Mouse (Mus musculus): ENCODE data around the gene H2afy. TPM values are rescaled to one million over a fixed set of nuclear protein-coding genes. Genes with fewer than 3 reads are reported as not detected.

Gene H2afy
- total RNA-seq, 1 experiment from 2014 or later, result 1,680 TPM

DNA sequence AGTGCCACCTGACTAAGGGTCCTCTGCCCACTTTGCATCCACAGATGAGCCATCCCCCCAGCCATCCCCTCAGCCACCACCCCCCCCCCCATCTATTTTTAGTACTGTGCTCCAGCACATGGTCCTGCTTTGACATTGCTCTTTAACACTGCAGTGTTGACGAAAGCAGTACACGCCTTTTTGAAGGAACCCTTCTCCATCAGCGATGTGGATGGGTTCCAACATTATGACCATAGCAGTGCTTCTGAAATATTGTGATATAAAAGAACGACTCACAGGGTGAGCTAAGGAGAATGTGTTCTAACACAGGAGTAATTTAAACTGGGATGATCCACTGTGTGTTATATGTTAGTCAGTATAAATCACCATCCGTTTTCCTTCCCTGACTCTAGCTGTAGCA, 109.5 kb downstream of the H2afy start:
- no peak for ATAC-seq (replicated peaks; ENCODE audit: low read depth, poor library complexity, severe bottlenecking)

DNA sequence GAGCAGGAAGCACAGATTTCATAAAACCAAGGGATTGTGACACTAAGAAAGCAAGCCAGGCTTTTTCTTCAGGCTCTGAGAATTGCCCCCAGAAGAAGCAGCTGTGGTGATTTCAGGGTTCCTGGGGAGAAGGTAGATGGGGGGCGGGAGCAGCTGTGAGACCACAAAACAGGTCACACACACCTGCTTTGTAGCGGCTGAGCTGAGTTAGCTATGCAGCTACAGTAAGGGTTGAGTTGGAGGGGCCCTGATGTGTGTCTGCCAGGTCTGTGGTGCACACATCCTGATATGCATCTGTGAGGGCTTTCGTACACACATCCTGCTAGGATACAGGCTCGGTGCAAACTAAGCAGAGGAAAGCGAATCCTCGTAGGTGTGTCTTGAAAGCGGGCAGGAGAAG, 110.1 kb downstream of the H2afy start:
- no peak for ATAC-seq (replicated peaks; ENCODE audit: low read depth, poor library complexity, severe bottlenecking)

- no peak for ATAC-seq (replicated peaks; ENCODE audit: low read depth, poor library complexity, severe bottlenecking)
Observed at GRCm38 (mm10) chr13:56025027-56025410, 111.1 kb downstream of the H2afy start.

DNA sequence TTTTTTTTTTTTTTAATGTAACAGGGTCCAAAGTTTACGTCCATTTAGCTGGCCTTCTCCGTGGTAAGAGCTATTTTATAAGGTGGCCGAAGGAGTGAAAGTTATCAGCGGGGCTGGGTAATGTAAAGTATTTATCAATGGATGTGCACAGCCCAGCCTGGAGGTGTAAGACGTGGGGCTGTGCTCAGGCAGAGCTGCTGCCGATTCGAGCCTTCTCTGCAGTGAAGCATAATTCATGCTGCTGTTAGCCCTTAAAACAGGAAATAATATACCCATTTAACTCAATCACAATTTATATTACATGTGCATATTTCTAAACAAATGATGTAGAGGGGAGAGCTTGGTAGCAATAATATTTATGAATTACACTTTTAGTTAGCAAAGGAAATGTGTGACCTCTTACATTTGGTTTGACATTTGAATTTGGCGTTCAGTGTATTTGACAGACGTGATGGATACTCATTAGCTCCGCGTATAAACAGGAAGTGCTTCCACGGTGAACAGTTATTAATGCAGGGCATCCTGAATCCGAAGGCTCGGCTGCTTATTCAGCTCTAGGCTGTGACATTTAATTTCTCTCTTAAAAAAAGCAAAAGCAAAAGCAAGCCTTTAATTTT, 111.6 kb downstream of the H2afy start:
- no peak for ATAC-seq (replicated peaks; ENCODE audit: low read depth, poor library complexity, severe bottlenecking)

Other genes with a start within 250 kb of the H2afy start
- gene Tifab, start 42.5 kb upstream of the H2afy start, total RNA-seq (2017), result 27.1 and 36.6 TPM in 2 replicates
- not detected in 2 replicates for gene Neurog1, start 115.8 kb upstream of the H2afy start, total RNA-seq (2017)
- not detected in 2 replicates for gene Cxcl14, start 160.2 kb upstream of the H2afy start, total RNA-seq (2017)

All from common myeloid progenitor, adult 5-6 weeks (primary cell).